Mouse (Mus musculus): ENCODE results near the gene Slamf9. TPM values are rescaled to one million over a fixed set of nuclear protein-coding genes. Genes with fewer than 3 reads are reported as not detected.

Slamf9 gene
- total and polyA plus RNA-seq, 3 experiments: 3.2 to 7.9 (median 4.5) TPM

GRCm38 (mm10) chr1:172462534-172462933 is 12.6 kb upstream of the Slamf9 start:
- no peak for DNase-seq

- DNase-seq: no peak
Observed at GRCm38 (mm10) chr1:172463387-172464333, 11.5 kb upstream of the Slamf9 start.

GRCm38 (mm10) chr1:172468301-172468877 is 6.8 kb upstream of the Slamf9 start:
- no peak for DNase-seq

GRCm38 (mm10) chr1:172469373-172469772 is 5.8 kb upstream of the Slamf9 start:
- no peak for DNase-seq

- DNase-seq: no peak
Observed at GRCm38 (mm10) chr1:172469810-172470448, 5.2 kb upstream of the Slamf9 start.

- no peak for DNase-seq
Observed at GRCm38 (mm10) chr1:172472909-172473308, 2.2 kb upstream of the Slamf9 start.

- DNase-seq: no peak
Observed at GRCm38 (mm10) chr1:172474196-172474595, 962 bp upstream of the Slamf9 start.

- DNase-seq: no peak
Observed at GRCm38 (mm10) chr1:172478020-172478419, 2.9 kb downstream of the Slamf9 start.

GRCm38 (mm10) chr1:172480376-172480775 is 5.2 kb downstream of the Slamf9 start:
- no peak for DNase-seq

GRCm38 (mm10) chr1:172481111-172481510 is 6.0 kb downstream of the Slamf9 start:
- no peak for DNase-seq

GRCm38 (mm10) chr1:172481540-172482280 is 6.6 kb downstream of the Slamf9 start, which contains the start of gene Igsf9:
Igsf9 (plus strand) TSS chr1:172481788.
- DNase-seq: peak; percentile 85

- DNase-seq: no peak
Observed at GRCm38 (mm10) chr1:172482518-172483360, 7.6 kb downstream of the Slamf9 start.

GRCm38 (mm10) chr1:172483361-172483660 is 8.2 kb downstream of the Slamf9 start:
- no peak for DNase-seq

GRCm38 (mm10) chr1:172484236-172484635 is 9.1 kb downstream of the Slamf9 start:
- no peak for DNase-seq

- DNase-seq: no peak
Observed at GRCm38 (mm10) chr1:172484671-172485070, 9.5 kb downstream of the Slamf9 start.

- DNase-seq: no peak
Observed at GRCm38 (mm10) chr1:172485821-172486220, 10.7 kb downstream of the Slamf9 start.

- DNase-seq: no peak
Observed at GRCm38 (mm10) chr1:172486236-172486635, 11.1 kb downstream of the Slamf9 start.

GRCm38 (mm10) chr1:172486651-172487050 is 11.5 kb downstream of the Slamf9 start:
- DNase-seq: no peak

GRCm38 (mm10) chr1:172487859-172488258 is 12.7 kb downstream of the Slamf9 start:
- no peak for DNase-seq

- DNase-seq: no peak
Observed at GRCm38 (mm10) chr1:172488831-172489230, 13.7 kb downstream of the Slamf9 start.

GRCm38 (mm10) chr1:172489585-172490250 is 14.6 kb downstream of the Slamf9 start:
- no peak for DNase-seq
